Mouse (Mus musculus) limb, embryonic 13.5 days (tissue): ENCODE results near the gene Kazn. TPM values are rescaled to one million over a fixed set of nuclear protein-coding genes. Genes with fewer than 3 reads are reported as not detected.

Source experiments
- ATAC-seq: fragments of 200-750 bp; cut with Nextera tagmentation; 2 replicates; pipeline ENCODE4 v1.8.0; 2017; ENCODE audit warnings: low read depth, moderate number of reproducible peaks, moderate TSS enrichment; ENCODE audit not compliant: low FRiP score
- H3K27ac ChIP-seq: fragments of 300-500 bp; sonication (generic); 2 replicates; pipeline ENCODE4 v1.5.1; 2015; ENCODE audit warnings: inconsistent platforms, mild to moderate bottlenecking, moderate library complexity
- H3K27me3 ChIP-seq: fragments of 300-500 bp; sonication (generic); 2 replicates; pipeline ENCODE4 v1.6.1; 2015; ENCODE audit warnings: mild to moderate bottlenecking, inconsistent platforms
- H3K36me3 ChIP-seq: fragments of 300-500 bp; sonication (generic); 2 replicates; pipeline ENCODE4 v1.6.1; 2015; ENCODE audit warnings: inconsistent platforms, mild to moderate bottlenecking, moderate library complexity
- H3K4me1 ChIP-seq: fragments of 300-500 bp; sonication (generic); 2 replicates; pipeline ENCODE4 v1.6.1; 2015; ENCODE audit warnings: inconsistent platforms
- H3K4me2 ChIP-seq: fragments of 300-500 bp; sonication (generic); replicated peaks from 2 replicates; pipeline ENCODE4 v1.6.1; 2015; ENCODE audit warnings: inconsistent platforms, mild to moderate bottlenecking, moderate library complexity
- H3K4me3 ChIP-seq: fragments of 300-500 bp; sonication (generic); 2 replicates; pipeline ENCODE4 v1.5.1; 2015; ENCODE audit warnings: moderate library complexity, mild to moderate bottlenecking, inconsistent platforms
- H3K9ac ChIP-seq: fragments of 300-500 bp; sonication (generic); 2 replicates; pipeline ENCODE4 v1.6.1; 2015; ENCODE audit warnings: mild to moderate bottlenecking, inconsistent platforms
- H3K9me3 ChIP-seq: fragments of 300-500 bp; sonication (generic); 2 replicates; pipeline ENCODE4 v1.6.1; 2016; ENCODE audit warnings: inconsistent platforms
- WGBS: fragments of 180-500 bp; shearing (Covaris S2); methylation state at CpG from one replicate; pipeline ENCODE4 v1.1.7; 2015; 5-methylcytosine and 5-hydroxymethylcytosine counted together
- polyA plus RNA-seq: library from polyadenylated mRNA; unstranded; fragments of >200 nt; fragmentation: Nextera tagmentation; extraction: Ambion mirVana; gene quantifications from 2 replicates; pipeline ENCODE4 v1.2.1, GENCODE M21; 2015

Gene Kazn
- polyA plus RNA-seq, 1 experiment from 2014 or later, result 14.4 TPM

DNA sequence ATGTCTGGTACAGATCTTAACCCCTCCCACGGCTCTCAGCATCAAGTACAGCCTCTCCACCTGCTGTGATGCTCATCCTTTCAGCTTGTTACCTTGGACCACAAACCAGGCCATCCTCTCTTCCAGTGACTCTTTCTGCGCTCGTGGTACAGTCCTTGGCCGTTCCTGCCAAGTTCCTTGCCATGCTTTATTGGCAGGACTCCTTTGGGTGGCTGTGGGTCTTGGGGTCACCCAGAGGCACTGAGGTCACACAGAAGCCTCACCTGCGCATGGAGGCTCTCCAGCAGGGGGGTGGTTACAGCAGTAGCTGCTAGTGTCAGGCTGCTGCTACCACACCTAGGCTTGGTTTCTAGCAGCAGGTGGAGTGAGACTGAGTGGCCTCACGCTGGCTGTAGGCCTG is 149.2 kb downstream of the Kazn start:
- ATAC-seq, result no peak
- Histone ChIP-seq H3K27me3 (peaks cover 12% of the 10 kb centered on the region), H3K36me3 (no peaks in the 10 kb centered on the region), H3K9me3 (no peaks in the 10 kb centered on the region), H3K9ac (no peak overlapping the region), H3K4me2 (no peak overlapping the region), H3K27ac (no peak overlapping the region), H3K4me1 (peaks cover 6% of the 10 kb centered on the region), H3K4me3 (no peak overlapping the region)
- 68% methylated on average over 6 of the region's 6 CpGs for WGBS

- ATAC-seq, result no peak
- peaks cover 12% of the 10 kb centered on the region for H3K27me3 ChIP-seq
- no peak overlapping the region for H3K4me3 ChIP-seq
- H3K36me3 ChIP-seq, result no peaks in the 10 kb centered on the region
- whole genome bisulfite sequencing, result 59% methylated on average over 6 of the region's 6 CpGs
- H3K27ac ChIP-seq, result no peak overlapping the region
- H3K4me1 ChIP-seq, result peaks cover 11% of the 10 kb centered on the region
- no peak overlapping the region for H3K9ac ChIP-seq
- no peak overlapping the region for H3K4me2 ChIP-seq
- H3K9me3 ChIP-seq, result no peaks in the 10 kb centered on the region
Measured at GRCm38 (mm10) chr4:142088836-142089235, 150.4 kb downstream of the Kazn start.

- H3K9me3 ChIP-seq, result no peaks in the 10 kb centered on the region
- no peak for ATAC-seq
- H3K9ac ChIP-seq, result no peak overlapping the region
- H3K4me3 ChIP-seq, result no peak overlapping the region
- peaks cover 12% of the 10 kb centered on the region for H3K27me3 ChIP-seq
- H3K27ac ChIP-seq, result no peak overlapping the region
- H3K4me1 ChIP-seq, result peaks cover 13% of the 10 kb centered on the region
- WGBS, result 49% methylated on average over 4 of the region's 4 CpGs
- H3K36me3 ChIP-seq, result no peaks in the 10 kb centered on the region
- H3K4me2 ChIP-seq, result no peak overlapping the region
Measured at GRCm38 (mm10) chr4:142088409-142088808, 150.8 kb downstream of the Kazn start.

DNA sequence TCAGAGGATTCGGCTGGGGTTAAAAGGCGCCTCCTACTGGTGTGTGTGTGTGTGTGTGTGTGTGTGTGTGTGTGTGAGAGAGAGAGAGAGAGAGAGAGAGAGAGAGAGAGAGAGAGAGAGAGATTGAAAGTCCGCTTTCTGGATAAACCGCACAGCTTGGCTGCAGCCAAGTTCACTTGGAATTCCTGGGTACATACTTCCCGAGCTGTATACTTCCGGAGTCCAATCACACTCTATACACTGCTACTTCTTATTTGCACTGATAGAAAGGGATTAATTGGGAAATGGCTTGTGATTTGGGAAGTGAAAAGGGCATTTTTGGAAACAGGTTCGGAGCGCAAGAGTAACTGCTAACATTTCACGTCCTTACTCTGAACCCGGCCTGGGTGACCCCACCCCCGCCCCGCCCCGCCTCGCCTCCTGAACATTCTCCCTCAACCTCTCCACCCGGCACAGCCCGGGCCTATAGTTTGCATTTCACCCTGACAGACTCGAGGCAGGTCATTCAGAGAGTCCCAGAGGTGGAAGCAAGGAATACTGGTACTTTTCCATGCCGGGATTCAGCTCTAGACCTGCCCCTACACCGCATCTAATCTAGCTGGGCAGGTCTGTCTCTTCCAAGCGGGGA is 154.2 kb downstream of the Kazn start:
- Histone ChIP-seq H3K4me2 (peak overlapping the region; percentile 93), H3K27me3 (peaks cover 17% of the 10 kb centered on the region), H3K9me3 (no peaks in the 10 kb centered on the region), H3K4me3 (peak overlapping the region; percentile 73), H3K36me3 (no peaks in the 10 kb centered on the region), H3K27ac (no peak overlapping the region; the same call in 1 of the 2 replicates), H3K9ac (peak overlapping the region; percentile 75), H3K4me1 (peaks cover 44% of the 10 kb centered on the region)
- ATAC-seq, result no peak
- WGBS, result 7% methylated on average over 20 of the region's 20 CpGs

DNA sequence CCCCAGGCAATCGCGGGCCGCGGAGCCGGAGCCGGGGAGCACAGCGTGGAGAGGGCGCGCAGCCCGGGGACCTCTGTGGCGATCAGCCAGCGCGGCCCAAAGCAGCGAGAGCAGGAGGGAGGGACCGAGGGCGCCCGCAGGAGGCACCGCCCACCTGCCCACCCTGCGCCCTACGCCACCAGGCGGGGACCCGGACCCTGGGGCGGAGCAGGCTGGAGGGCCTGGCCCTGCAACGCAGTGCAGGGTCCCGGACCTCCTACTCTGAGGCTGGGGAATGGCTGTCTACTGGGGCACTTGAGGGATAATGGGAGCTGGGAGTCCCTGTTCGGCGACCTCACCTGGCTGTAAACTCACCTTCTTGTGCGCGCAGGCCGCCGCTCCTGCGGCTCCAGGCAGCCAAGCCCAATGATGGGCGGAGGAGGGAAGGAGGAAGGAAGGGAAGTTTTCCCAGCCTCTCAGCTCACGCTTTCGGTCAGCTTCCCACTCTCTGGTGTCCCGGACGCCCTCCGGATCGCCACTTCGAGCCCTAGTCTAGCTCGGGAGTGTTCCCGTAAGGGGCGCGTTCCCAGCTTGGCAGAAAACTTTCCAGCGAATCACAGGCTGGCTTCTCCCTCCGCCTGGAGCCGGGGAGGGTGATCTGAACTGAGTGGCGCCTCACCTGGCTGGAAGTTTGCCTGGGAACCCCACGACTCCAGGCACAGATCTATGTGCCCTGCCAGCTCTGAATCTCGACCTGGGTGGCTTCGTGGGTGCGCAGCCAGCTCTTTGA is 154.9 kb downstream of the Kazn start, which contains the start of gene Tmem51:
Tmem51 (minus strand) TSS at position 174 of the 769 bp plus-strand sequence.
- Histone ChIP-seq H3K4me1 (peaks cover 50% of the 10 kb centered on the region), H3K27ac (peak within 1 kb of the TSS; percentile 67), H3K9me3 (no peaks in the 10 kb centered on the region), H3K4me3 (peak within 1 kb of the TSS; percentile 73), H3K4me2 (peak within 1 kb of the TSS; percentile 93), H3K9ac (peak within 1 kb of the TSS; percentile 75), H3K36me3 (no peaks in the 10 kb centered on the region), H3K27me3 (peaks cover 17% of the 10 kb centered on the region)
- under 1% methylated on average over 52 of the region's 52 CpGs for WGBS
- ATAC-seq, result peak; percentile 84

DNA sequence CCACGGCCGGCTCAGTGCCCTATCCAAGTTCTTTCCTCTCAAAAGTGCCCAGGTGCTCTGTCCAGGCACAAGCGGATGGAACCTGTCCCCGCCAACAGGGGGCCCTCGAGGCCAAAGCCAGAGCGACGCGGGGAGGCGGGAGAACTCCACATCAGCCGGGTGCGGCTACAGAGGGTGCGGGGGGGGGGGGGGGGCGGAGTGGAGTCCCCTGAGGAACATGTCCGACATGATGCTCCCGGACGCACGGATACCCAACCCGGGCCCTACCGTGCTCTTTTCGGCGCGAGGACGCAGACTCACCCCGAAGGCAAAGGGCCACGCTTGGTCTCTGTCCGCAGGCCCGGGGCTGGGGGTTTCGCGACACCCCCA is 155.5 kb downstream of the Kazn start:
- H3K9me3 ChIP-seq, result no peaks in the 10 kb centered on the region
- no peaks in the 10 kb centered on the region for H3K36me3 ChIP-seq
- H3K27me3 ChIP-seq, result peaks cover 17% of the 10 kb centered on the region
- 1% methylated on average over 21 of the region's 29 CpGs for WGBS
- H3K4me2 ChIP-seq, result peak overlapping the region; percentile 93
- H3K4me3 ChIP-seq, result peak overlapping the region; percentile 73
- H3K27ac ChIP-seq, result peak overlapping the region; percentile 67; the same call in 1 of the 2 replicates
- peaks cover 50% of the 10 kb centered on the region for H3K4me1 ChIP-seq
- ATAC-seq, result peak; percentile 76
- peak overlapping the region; percentile 75 for H3K9ac ChIP-seq

GRCm38 (mm10) chr4:142083193-142083592 is 156.0 kb downstream of the Kazn start:
- no peak for ATAC-seq
- Histone ChIP-seq H3K27me3 (peaks cover 17% of the 10 kb centered on the region), H3K4me2 (peak overlapping the region; percentile 93), H3K9me3 (no peaks in the 10 kb centered on the region), H3K27ac (no peak overlapping the region), H3K36me3 (no peaks in the 10 kb centered on the region), H3K4me1 (peaks cover 52% of the 10 kb centered on the region), H3K9ac (no peak overlapping the region), H3K4me3 (peak overlapping the region; percentile 73)
- whole genome bisulfite sequencing, result 51% methylated on average over 6 of the region's 6 CpGs

DNA sequence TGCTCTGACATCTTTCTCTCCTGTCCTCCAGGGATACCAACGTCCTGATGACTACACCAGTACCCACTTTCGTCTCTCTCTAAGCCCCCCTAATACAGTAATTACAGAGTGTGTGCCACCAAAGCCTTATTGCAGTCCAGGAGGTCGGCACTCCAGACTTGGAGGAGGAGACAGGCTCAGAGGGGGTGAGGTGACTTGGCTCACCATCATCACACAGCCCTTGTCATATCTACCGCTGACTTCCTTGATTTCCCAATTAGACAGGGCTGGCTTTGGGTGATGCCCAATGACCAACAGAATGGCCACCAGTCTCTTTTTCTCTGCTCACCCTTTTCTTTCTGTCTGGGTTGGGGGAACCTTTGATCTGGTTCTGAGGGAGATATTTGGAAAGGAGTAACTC is 156.5 kb downstream of the Kazn start:
- 71% methylated on average over 4 of the region's 4 CpGs for WGBS
- no peak overlapping the region for H3K4me2 ChIP-seq
- H3K27ac ChIP-seq, result no peak overlapping the region
- peaks cover 17% of the 10 kb centered on the region for H3K27me3 ChIP-seq
- no peaks in the 10 kb centered on the region for H3K36me3 ChIP-seq
- no peak overlapping the region for H3K4me3 ChIP-seq
- ATAC-seq, result no peak
- H3K4me1 ChIP-seq, result peaks cover 57% of the 10 kb centered on the region
- no peak overlapping the region for H3K9ac ChIP-seq
- H3K9me3 ChIP-seq, result no peaks in the 10 kb centered on the region

GRCm38 (mm10) chr4:142081631-142082283 is 157.4 kb downstream of the Kazn start:
- Histone ChIP-seq H3K4me2 (peak overlapping the region; percentile 38), H3K27ac (peak overlapping the region; percentile 58; the same call in 1 of the 2 replicates), H3K27me3 (peaks cover 17% of the 10 kb centered on the region), H3K4me1 (peaks cover 65% of the 10 kb centered on the region), H3K36me3 (no peaks in the 10 kb centered on the region), H3K4me3 (no peak overlapping the region), H3K9me3 (no peaks in the 10 kb centered on the region), H3K9ac (no peak overlapping the region)
- 42% methylated on average over 13 of the region's 13 CpGs for WGBS
- ATAC-seq, result no peak

DNA sequence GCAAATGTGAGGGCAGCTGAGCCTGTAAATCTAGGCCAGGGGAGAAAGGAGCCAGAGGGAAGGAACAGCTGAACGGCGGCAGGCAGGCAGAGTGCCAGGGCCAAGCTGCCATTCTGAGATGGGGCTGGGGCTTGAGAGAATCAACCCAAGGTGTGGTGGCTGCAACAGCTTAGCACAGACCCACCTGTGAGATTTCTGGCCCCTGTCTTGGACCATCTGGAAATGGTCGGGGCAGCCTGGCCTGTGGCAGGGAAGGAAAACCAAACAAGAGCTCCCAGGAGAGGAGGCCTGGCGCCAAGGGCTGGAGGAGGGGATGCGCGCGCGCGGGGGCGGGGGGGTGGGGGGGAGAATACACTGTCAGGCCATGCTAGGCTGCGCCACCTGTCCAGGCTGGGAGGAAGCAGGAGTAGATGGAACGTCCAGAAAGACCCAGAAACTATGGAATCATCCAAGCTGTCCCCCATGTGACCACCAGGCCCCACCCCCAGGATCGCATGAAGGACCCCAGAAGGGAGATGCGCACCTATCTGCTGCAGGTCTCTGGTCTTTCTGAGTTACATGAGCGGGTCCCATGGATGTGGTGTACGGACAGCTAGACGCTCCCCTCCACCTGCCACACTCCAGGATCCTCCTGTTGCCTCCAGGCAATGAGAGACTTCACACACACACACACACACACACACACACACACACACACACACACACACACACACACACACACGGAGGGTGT is 158.1 kb downstream of the Kazn start:
- Histone ChIP-seq H3K36me3 (no peaks in the 10 kb centered on the region), H3K4me2 (peak overlapping the region; percentile 38), H3K4me1 (peaks cover 65% of the 10 kb centered on the region), H3K9ac (no peak overlapping the region), H3K9me3 (no peaks in the 10 kb centered on the region), H3K27me3 (peaks cover 13% of the 10 kb centered on the region), H3K27ac (peak overlapping the region; percentile 58; the same call in 1 of the 2 replicates), H3K4me3 (no peak overlapping the region)
- 42% methylated on average over 18 of the region's 18 CpGs for WGBS
- ATAC-seq, result peak; percentile 25; the same call in 1 of the 2 replicates

DNA sequence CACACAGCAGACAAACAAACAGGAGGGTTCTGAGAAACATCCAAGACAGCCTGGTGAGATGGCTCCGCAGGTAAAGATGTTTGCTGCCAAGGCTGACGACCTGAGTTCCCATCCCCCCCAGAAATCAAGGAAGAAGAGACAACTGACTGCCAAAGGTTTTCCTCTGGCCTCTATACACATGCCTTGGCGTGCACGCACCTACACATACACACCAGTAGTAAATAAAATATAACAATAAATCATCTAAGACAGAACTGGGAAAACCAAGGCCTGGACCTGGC is 158.8 kb downstream of the Kazn start:
- Histone ChIP-seq H3K27ac (0 out of 2 replicates have a peak overlapping the region, but pooled peaks have one; percentile 44), H3K4me1 (peaks cover 69% of the 10 kb centered on the region), H3K4me3 (no peak overlapping the region), H3K27me3 (peaks cover 7% of the 10 kb centered on the region; the same call in 1 of the 2 replicates), H3K36me3 (no peaks in the 10 kb centered on the region), H3K9me3 (no peaks in the 10 kb centered on the region), H3K4me2 (peak overlapping the region; percentile 38), H3K9ac (no peak overlapping the region)
- 69% methylated on average over 4 of the region's 4 CpGs for WGBS
- ATAC-seq, result no peak
